Mouse (Mus musculus) olfactory bulb, adult 2 months (tissue): ENCODE data around the gene Mindy1. TPM values are rescaled to one million over a fixed set of nuclear protein-coding genes. Genes with fewer than 3 reads are reported as not detected.
"Not testable (repeated sequence)": the region's sequence is repeated elsewhere in the genome, so short reads cannot be mapped to it uniquely, and the experiment has no call there.

Source experiments
- H3K27ac ChIP-seq: fragments of 200-500 bp; 2 replicates; pipeline ENCODE4 v1.5.1; 2012; ENCODE audit warnings: low read depth, low read length; ENCODE audit not compliant: insufficient read depth
- H3K4me1 ChIP-seq: fragments of 200-500 bp; 2 replicates; pipeline ENCODE4 v1.6.1; 2012; ENCODE audit warnings: low read length; ENCODE audit not compliant: control insufficient read depth, insufficient read depth
- H3K4me3 ChIP-seq: fragments of 200-500 bp; 2 replicates; pipeline ENCODE4 v1.5.1; 2012; ENCODE audit warnings: mild to moderate bottlenecking, low read depth, low read length, moderate library complexity; ENCODE audit not compliant: insufficient read depth
- CTCF ChIP-seq: fragments of 200-500 bp; IDR thresholded peaks from 2 replicates; pipeline ENCODE4 v1.5.1; 2012; ENCODE audit warnings: low read depth, mild to moderate bottlenecking, low read length, moderate library complexity; ENCODE audit not compliant: insufficient read depth
- POLR2A ChIP-seq: fragments of 200-500 bp; IDR thresholded peaks from 2 replicates; pipeline ENCODE4 v1.6.1; 2012; ENCODE audit warnings: mild to moderate bottlenecking, low read depth, low read length, moderate library complexity; ENCODE audit not compliant: insufficient read depth
- WGBS: fragments of 180-500 bp; shearing (Covaris S2); methylation state at CpG from one replicate; pipeline ENCODE4 v1.1.7; 2018; 5-methylcytosine and 5-hydroxymethylcytosine counted together
- polyA plus RNA-seq: library from polyadenylated mRNA; stranded (reverse); fragments of >200 nt; gene quantifications from 2 replicates; pipeline ENCODE4 v1.2.4, GENCODE M21; 2012; ENCODE audit warnings: low replicate concordance; ENCODE audit not compliant: missing spikeins, insufficient read depth, insufficient read length

The Mindy1 gene
- polyA plus RNA-seq, 1 experiment: not detected

DNA sequence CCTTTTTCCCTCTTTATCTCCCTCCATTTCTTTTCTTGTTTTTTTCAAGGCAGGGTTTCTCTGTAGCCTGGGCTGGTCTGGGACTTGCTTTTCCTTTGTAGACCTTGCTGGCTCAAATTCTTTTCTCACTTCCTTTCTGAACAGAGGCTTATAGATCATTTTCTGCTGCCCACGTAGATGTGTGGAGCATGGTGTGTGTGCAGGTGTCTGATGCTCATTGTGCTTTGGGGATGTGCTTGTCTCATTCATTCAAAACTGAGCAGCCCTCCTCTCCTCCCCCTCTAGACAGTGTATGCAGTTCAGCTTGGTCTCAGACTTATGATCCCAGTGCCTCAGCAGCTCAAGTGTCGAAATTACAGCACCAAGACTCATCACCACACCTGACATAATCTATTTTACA, 38.0 kb downstream of the Mindy1 start:
- Histone ChIP-seq H3K4me3 (no peak overlapping the region), H3K27ac (no peak overlapping the region), H3K4me1 (peaks cover 18% of the 10 kb centered on the region)
- 46% methylated on average over 2 of the region's 2 CpGs for WGBS
- TF ChIP-seq CTCF: no peak
- no peak for TF ChIP-seq POLR2A

- Histone ChIP-seq H3K4me3 (no peak overlapping the region), H3K27ac (no peak overlapping the region), H3K4me1 (peaks cover 15% of the 10 kb centered on the region)
- 70% methylated on average over 12 of the region's 12 CpGs for WGBS
- TF ChIP-seq POLR2A: no peak
- TF ChIP-seq CTCF: no peak
Observed at GRCm38 (mm10) chr3:95319701-95320625, 38.8 kb downstream of the Mindy1 start.

DNA sequence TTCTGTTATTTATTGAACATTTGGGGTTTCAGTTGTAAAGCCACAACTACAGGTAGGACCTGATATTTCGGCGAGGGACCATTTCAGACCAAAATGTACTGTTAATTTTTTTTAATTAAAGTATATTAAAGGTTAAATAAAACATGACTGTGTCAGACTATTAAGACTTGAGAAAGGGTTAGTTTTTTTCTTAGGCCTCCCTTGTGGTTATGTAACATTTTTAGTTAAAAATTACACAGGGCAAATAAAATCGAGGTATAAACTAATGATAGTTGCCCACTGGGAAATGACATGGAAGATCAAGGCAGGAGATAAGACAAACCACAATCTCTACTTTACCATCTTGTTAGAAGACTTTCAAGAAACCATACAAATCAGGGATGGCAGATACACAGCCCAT, 42.3 kb downstream of the Mindy1 start:
- WGBS: 90% methylated on average over 3 of the region's 3 CpGs
- H3K27ac ChIP-seq: no peak overlapping the region

DNA sequence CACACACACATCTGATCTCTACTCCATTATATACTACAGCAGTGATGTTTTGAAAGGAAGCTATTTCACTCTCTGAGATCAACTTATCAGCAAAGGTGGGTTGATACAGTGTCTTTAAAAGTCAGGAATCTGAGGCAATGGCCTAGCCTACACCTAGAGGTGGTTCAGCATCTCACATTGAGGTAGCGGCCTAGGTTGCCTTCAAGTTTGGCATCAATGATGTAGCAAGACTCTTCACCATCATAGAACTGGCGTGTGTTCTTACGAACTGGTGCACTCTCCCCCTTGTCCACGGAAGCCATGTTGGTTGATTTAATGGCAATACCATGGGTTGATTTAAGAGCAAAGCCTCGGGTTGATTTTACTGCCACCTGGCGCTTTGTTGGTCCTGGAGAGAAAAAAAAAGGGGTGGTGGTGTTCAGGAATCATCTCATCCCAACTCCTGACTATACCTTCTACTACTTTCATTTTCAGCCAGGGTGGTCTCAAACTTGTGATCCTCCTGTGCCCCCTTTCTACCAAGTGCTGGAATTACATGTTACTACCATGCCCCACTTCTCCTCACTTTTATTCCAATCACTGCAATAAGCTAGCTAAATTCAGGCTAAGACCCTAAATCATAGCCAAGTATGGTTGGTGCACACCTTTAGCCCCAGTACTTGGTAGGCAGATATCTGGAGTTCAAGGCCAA, 43.5 kb downstream of the Mindy1 start:
- WGBS: 91% methylated on average over 6 of the region's 6 CpGs
- Histone ChIP-seq H3K27ac (no peak overlapping the region), H3K4me1 (no peaks in the 10 kb centered on the region), H3K4me3 (no peak overlapping the region)
- TF ChIP-seq POLR2A: no peak
- TF ChIP-seq CTCF: no peak

More for the DNA sequence above, 42.3 kb downstream of the Mindy1 start:
- H3K4me3 ChIP-seq: no peak overlapping the region
- TF ChIP-seq POLR2A (no peak), CTCF (no peak)
- peaks cover 4% of the 10 kb centered on the region; the same call in 1 of the 2 replicates for H3K4me1 ChIP-seq

GRCm38 (mm10) chr3:95328803-95329404, 47.8 kb downstream of the Mindy1 start:
- TF ChIP-seq POLR2A (no peak), CTCF (no peak)
- 81% methylated on average over 1 of the region's 1 CpGs for WGBS

DNA sequence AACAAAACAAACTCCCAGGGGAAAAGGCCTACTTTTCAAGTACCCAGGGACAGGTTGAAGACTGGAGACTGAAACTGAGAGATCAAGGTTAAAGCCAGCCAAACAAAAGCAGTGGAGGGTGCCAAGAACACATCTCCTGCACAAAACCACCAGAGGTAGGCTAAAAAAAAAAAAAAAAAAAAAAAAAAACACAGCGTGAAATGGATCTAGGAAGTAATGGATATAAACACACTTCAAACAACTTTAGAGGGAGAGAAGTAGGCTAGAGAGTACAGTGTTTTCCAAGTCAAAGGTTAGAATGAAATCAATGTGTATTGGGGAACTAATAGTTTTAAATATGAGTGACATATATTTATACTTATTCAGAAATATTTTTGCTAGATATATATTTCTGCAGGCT, 50.4 kb downstream of the Mindy1 start:
- WGBS: 64% methylated on average over 1 of the region's 1 CpGs
- no peaks in the 10 kb centered on the region for H3K4me1 ChIP-seq
- H3K4me3 ChIP-seq: no peak overlapping the region
- H3K27ac ChIP-seq: no peak overlapping the region
- no peak for TF ChIP-seq POLR2A
- no peak for TF ChIP-seq CTCF

More at GRCm38 (mm10) chr3:95328803-95329404, 47.8 kb downstream of the Mindy1 start:
- Histone ChIP-seq H3K4me1 (no peaks in the 10 kb centered on the region), H3K27ac (no peak overlapping the region), H3K4me3 (no peak overlapping the region)

DNA sequence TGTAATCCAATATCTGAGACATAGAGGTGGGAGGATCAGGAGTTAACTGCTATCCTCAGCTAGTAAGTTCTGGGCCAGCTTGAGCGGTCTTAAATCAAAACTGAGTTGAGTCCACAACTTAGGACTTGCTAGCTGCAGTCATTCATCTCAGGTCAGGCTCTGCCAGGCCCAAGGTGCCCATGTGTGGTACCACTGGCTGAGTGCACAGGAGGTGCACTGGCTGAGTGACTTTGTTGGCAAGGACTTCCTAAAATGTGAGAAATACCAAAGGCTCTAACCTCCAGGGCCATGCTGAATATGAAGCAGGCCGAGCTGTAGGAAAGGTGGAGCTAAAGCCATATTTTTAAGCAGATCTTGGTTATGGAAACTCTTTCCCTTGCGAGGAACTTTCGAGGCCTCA, 56.2 kb downstream of the Mindy1 start:
- 93% methylated on average over 4 of the region's 4 CpGs for WGBS
- no peaks in the 10 kb centered on the region for H3K4me1 ChIP-seq

GRCm38 (mm10) chr3:95338251-95338650, 57.1 kb downstream of the Mindy1 start:
- Histone ChIP-seq H3K27ac (no peak overlapping the region), H3K4me1 (no peaks in the 10 kb centered on the region), H3K4me3 (no peak overlapping the region)
- TF ChIP-seq POLR2A (no peak), CTCF (no peak)
- WGBS: 90% methylated on average over 4 of the region's 4 CpGs

More for the DNA sequence above, 56.2 kb downstream of the Mindy1 start:
- H3K4me3 ChIP-seq: no peak overlapping the region
- no peak for TF ChIP-seq CTCF
- no peak for TF ChIP-seq POLR2A
- H3K27ac ChIP-seq: no peak overlapping the region

GRCm38 (mm10) chr3:95343356-95344000, 62.3 kb downstream of the Mindy1 start:
- H3K4me3 ChIP-seq, H3K4me1 ChIP-seq, H3K27ac ChIP-seq: not testable (repeated sequence)
- 94% methylated on average over 9 of the region's 9 CpGs for WGBS

Other genes starting within 250 kb of the Mindy1 start
- gene Psmd4, start 238.7 kb upstream of the Mindy1 start, polyA plus RNA-seq: 457 TPM in 1 of 2 replicates, not detected in the other
- not detected in 2 replicates for gene Pip5k1a, start 174.4 kb upstream of the Mindy1 start, polyA plus RNA-seq
- gene Vps72, start 170.3 kb upstream of the Mindy1 start, polyA plus RNA-seq: not detected in 2 replicates
- not detected in 2 replicates for gene Tmod4, start 156.9 kb upstream of the Mindy1 start, polyA plus RNA-seq
- gene Scnm1, start 147.3 kb upstream of the Mindy1 start, polyA plus RNA-seq: not detected in 2 replicates
- not detected in 2 replicates for gene Lysmd1, start 147.3 kb upstream of the Mindy1 start, polyA plus RNA-seq
- gene Tnfaip8l2, start 139.0 kb upstream of the Mindy1 start, polyA plus RNA-seq: not detected in 2 replicates
- not detected in 2 replicates for gene Sema6c, start 120.9 kb upstream of the Mindy1 start, polyA plus RNA-seq
- not detected in 2 replicates for gene Gabpb2, start 63.4 kb upstream of the Mindy1 start, polyA plus RNA-seq
- gene Cdc42se1, start 52.6 kb upstream of the Mindy1 start, polyA plus RNA-seq: 164 TPM in 1 of 2 replicates, not detected in the other
- gene Mllt11, start 49.2 kb upstream of the Mindy1 start, polyA plus RNA-seq: not detected in 2 replicates
- not detected in 2 replicates for gene Gm128, start 39.7 kb upstream of the Mindy1 start, polyA plus RNA-seq
- gene Bnipl, start 30.2 kb upstream of the Mindy1 start, polyA plus RNA-seq: not detected in 2 replicates
- gene Prune1, start 731 bp downstream of the Mindy1 start, polyA plus RNA-seq: not detected in 2 replicates
- gene Anxa9, start 25.8 kb downstream of the Mindy1 start, polyA plus RNA-seq: not detected in 2 replicates
- not detected in 2 replicates for gene Cers2, start 33.4 kb downstream of the Mindy1 start, polyA plus RNA-seq
- gene Setdb1, start 75.9 kb downstream of the Mindy1 start, polyA plus RNA-seq: not detected in 2 replicates
- not detected in 2 replicates for gene 4930558C23Rik, start 121.5 kb downstream of the Mindy1 start, polyA plus RNA-seq
- gene Arnt, start 153.0 kb downstream of the Mindy1 start, polyA plus RNA-seq: 258 TPM in 1 of 2 replicates, not detected in the other
- gene Ctsk, start 217.9 kb downstream of the Mindy1 start, polyA plus RNA-seq: not detected in 2 replicates
- gene Ctss, start 245.4 kb downstream of the Mindy1 start, polyA plus RNA-seq: not detected in 2 replicates